Mouse (Mus musculus) liver, embryonic 12.5 days (tissue): ENCODE results near the gene Mrpl10. TPM values are rescaled to one million over a fixed set of nuclear protein-coding genes. Genes with fewer than 3 reads are reported as not detected.

Experiments
- ATAC-seq: fragments of 200-750 bp; cut with Nextera tagmentation; 2 replicates; pipeline ENCODE4 v1.8.0; 2017; ENCODE audit warnings: moderate number of reproducible peaks, mild to moderate bottlenecking, moderate library complexity
- H3K27ac ChIP-seq: fragments of 300-500 bp; sonication (generic); 2 replicates; pipeline ENCODE4 v1.5.1; 2016; ENCODE audit warnings: mild to moderate bottlenecking
- H3K27me3 ChIP-seq: fragments of 300-500 bp; sonication (generic); replicated peaks from 2 replicates; pipeline ENCODE4 v1.6.1; 2016; ENCODE audit warnings: mild to moderate bottlenecking, moderate library complexity
- H3K36me3 ChIP-seq: fragments of 300-500 bp; sonication (generic); 2 replicates; pipeline ENCODE4 v1.6.1; 2016; ENCODE audit warnings: mild to moderate bottlenecking, moderate library complexity
- H3K4me1 ChIP-seq: fragments of 300-500 bp; sonication (generic); 2 replicates; pipeline ENCODE4 v1.6.1; 2016
- H3K4me2 ChIP-seq: fragments of 300-500 bp; sonication (generic); 2 replicates; pipeline ENCODE4 v1.6.1; 2016; ENCODE audit warnings: mild to moderate bottlenecking, moderate library complexity
- H3K4me3 ChIP-seq: fragments of 300-500 bp; sonication (generic); 2 replicates; pipeline ENCODE4 v1.5.1; 2016; ENCODE audit warnings: mild to moderate bottlenecking, moderate library complexity
- H3K9ac ChIP-seq: fragments of 300-500 bp; sonication (generic); 2 replicates; pipeline ENCODE4 v1.6.1; 2016; ENCODE audit warnings: mild to moderate bottlenecking, moderate library complexity
- H3K9me3 ChIP-seq: fragments of 300-500 bp; sonication (generic); replicated peaks from 2 replicates; pipeline ENCODE4 v1.6.1; 2016; ENCODE audit warnings: mild to moderate bottlenecking, moderate library complexity
- WGBS: fragments of 180-500 bp; shearing (Covaris S2); methylation state at CpG from one replicate; pipeline ENCODE4 v1.1.7; 2016; ENCODE audit not compliant: insufficient replicate concordance; 5-methylcytosine and 5-hydroxymethylcytosine counted together
- polyA plus RNA-seq: library from polyadenylated mRNA; unstranded; fragments of >200 nt; fragmentation: Nextera tagmentation; extraction: Ambion mirVana; gene quantifications from 2 replicates; pipeline ENCODE4 v1.2.1, GENCODE M21; 2016

Gene Mrpl10
- polyA plus RNA-seq = 56.7 TPM in 2 replicates

- Histone ChIP-seq H3K9ac (peak within 1 kb of the TSS; percentile 85), H3K9me3 (no peaks in the 10 kb centered on the region), H3K27me3 (no peaks in the 10 kb centered on the region), H3K27ac (peak within 1 kb of the TSS; percentile 80), H3K36me3 (peaks cover 29% of the 10 kb centered on the region), H3K4me1 (peaks cover 27% of the 10 kb centered on the region), H3K4me3 (peak within 1 kb of the TSS; percentile 90), H3K4me2 (peak within 1 kb of the TSS; percentile 91)
- peak; percentile 85 for ATAC-seq
- WGBS = 2% methylated on average over 47 of the region's 48 CpGs
These were observed at the start of gene Mrpl10, which contains the start of gene Lrrc46 for GRCm38 (mm10) chr11:97041022-97041899. Mrpl10 (plus strand) TSS chr11:97041560. Lrrc46 (minus strand) TSS chr11:97041407.

- Histone ChIP-seq H3K27me3 (peaks cover 87% of the 10 kb centered on the region), H3K36me3 (no peaks in the 10 kb centered on the region), H3K9ac (no peak overlapping the region), H3K4me2 (no peak overlapping the region), H3K4me3 (no peak overlapping the region), H3K9me3 (no peaks in the 10 kb centered on the region), H3K27ac (peak overlapping the region; percentile 74), H3K4me1 (peaks cover 42% of the 10 kb centered on the region)
- ATAC-seq = peak; percentile 30; the same call in 1 of the 2 replicates
- WGBS = 11% methylated on average over 8 of the region's 8 CpGs
These were observed 48.5 kb upstream of the Mrpl10 start for GRCm38 (mm10) chr11:96992722-96993311.

GRCm38 (mm10) chr11:96995031-96995430 is 46.3 kb upstream of the Mrpl10 start:
- no peak overlapping the region for H3K4me3 ChIP-seq
- ATAC-seq = no peak
- peaks cover 34% of the 10 kb centered on the region for H3K4me1 ChIP-seq
- no peaks in the 10 kb centered on the region for H3K36me3 ChIP-seq
- H3K27ac ChIP-seq = no peak overlapping the region
- peaks cover 89% of the 10 kb centered on the region for H3K27me3 ChIP-seq
- no peak overlapping the region for H3K9ac ChIP-seq
- H3K9me3 ChIP-seq = no peaks in the 10 kb centered on the region
- WGBS = 51% methylated on average over 5 of the region's 5 CpGs
- no peak overlapping the region for H3K4me2 ChIP-seq

GRCm38 (mm10) chr11:96995836-96996772 is 45.3 kb upstream of the Mrpl10 start:
- no peaks in the 10 kb centered on the region for H3K36me3 ChIP-seq
- H3K27ac ChIP-seq = no peak overlapping the region
- no peak overlapping the region for H3K9ac ChIP-seq
- H3K9me3 ChIP-seq = no peaks in the 10 kb centered on the region
- no peak for ATAC-seq
- no peak overlapping the region for H3K4me2 ChIP-seq
- 42% methylated on average over 15 of the region's 15 CpGs for WGBS
- peaks cover 98% of the 10 kb centered on the region for H3K27me3 ChIP-seq
- H3K4me1 ChIP-seq = peaks cover 34% of the 10 kb centered on the region
- H3K4me3 ChIP-seq = no peak overlapping the region

GRCm38 (mm10) chr11:96996773-96997379 is 44.5 kb upstream of the Mrpl10 start:
- peak overlapping the region; percentile 36 for H3K4me3 ChIP-seq
- H3K27me3 ChIP-seq = peaks cover 99% of the 10 kb centered on the region
- H3K9ac ChIP-seq = peak overlapping the region; percentile 44; the same call in 1 of the 2 replicates
- H3K9me3 ChIP-seq = no peaks in the 10 kb centered on the region
- peaks cover 34% of the 10 kb centered on the region for H3K4me1 ChIP-seq
- ATAC-seq = no peak
- H3K36me3 ChIP-seq = no peaks in the 10 kb centered on the region
- H3K27ac ChIP-seq = no peak overlapping the region
- 21% methylated on average over 17 of the region's 17 CpGs for WGBS
- peak overlapping the region; percentile 55 for H3K4me2 ChIP-seq

GRCm38 (mm10) chr11:96997380-96997956 is 43.9 kb upstream of the Mrpl10 start:
- no peaks in the 10 kb centered on the region for H3K36me3 ChIP-seq
- H3K27me3 ChIP-seq = peaks cover 99% of the 10 kb centered on the region
- no peak overlapping the region for H3K27ac ChIP-seq
- H3K4me3 ChIP-seq = peak overlapping the region; percentile 36
- H3K4me1 ChIP-seq = peaks cover 29% of the 10 kb centered on the region
- WGBS = 12% methylated on average over 30 of the region's 30 CpGs
- peak overlapping the region; percentile 44; the same call in 1 of the 2 replicates for H3K9ac ChIP-seq
- no peak for ATAC-seq
- H3K9me3 ChIP-seq = no peaks in the 10 kb centered on the region
- H3K4me2 ChIP-seq = peak overlapping the region; percentile 55

- WGBS = 32% methylated on average over 5 of the region's 5 CpGs
- Histone ChIP-seq H3K4me1 (peaks cover 8% of the 10 kb centered on the region), H3K36me3 (no peaks in the 10 kb centered on the region), H3K9me3 (no peaks in the 10 kb centered on the region), H3K27me3 (peaks cover 89% of the 10 kb centered on the region), H3K4me2 (no peak overlapping the region), H3K9ac (no peak overlapping the region), H3K4me3 (no peak overlapping the region), H3K27ac (no peak overlapping the region)
- no peak for ATAC-seq
These were observed 38.2 kb upstream of the Mrpl10 start for GRCm38 (mm10) chr11:97003170-97003569.

- ATAC-seq = no peak
- WGBS = 46% methylated on average over 9 of the region's 9 CpGs
- Histone ChIP-seq H3K27ac (no peak overlapping the region), H3K4me1 (peaks cover 8% of the 10 kb centered on the region), H3K4me3 (no peak overlapping the region), H3K27me3 (peaks cover 89% of the 10 kb centered on the region), H3K36me3 (no peaks in the 10 kb centered on the region), H3K9ac (no peak overlapping the region), H3K4me2 (no peak overlapping the region), H3K9me3 (no peaks in the 10 kb centered on the region)
These were observed 34.1 kb upstream of the Mrpl10 start for GRCm38 (mm10) chr11:97007093-97007794.

- no peaks in the 10 kb centered on the region for H3K9me3 ChIP-seq
- H3K36me3 ChIP-seq = no peaks in the 10 kb centered on the region
- 18% methylated on average over 8 of the region's 8 CpGs for WGBS
- no peak overlapping the region for H3K27ac ChIP-seq
- peaks cover 89% of the 10 kb centered on the region for H3K27me3 ChIP-seq
- peaks cover 8% of the 10 kb centered on the region for H3K4me1 ChIP-seq
- ATAC-seq = no peak
- no peak overlapping the region for H3K4me3 ChIP-seq
- H3K9ac ChIP-seq = no peak overlapping the region
- H3K4me2 ChIP-seq = no peak overlapping the region
These were observed 32.1 kb upstream of the Mrpl10 start for GRCm38 (mm10) chr11:97009198-97009790.

- 0 out of 2 replicates have a peak, but pooled peaks cover 4% of the 10 kb centered on the region for H3K4me1 ChIP-seq
- H3K36me3 ChIP-seq = no peaks in the 10 kb centered on the region
- H3K4me2 ChIP-seq = no peak within 1 kb of the TSS
- H3K9me3 ChIP-seq = no peaks in the 10 kb centered on the region
- 35% methylated on average over 8 of the region's 8 CpGs for WGBS
- no peak within 1 kb of the TSS for H3K9ac ChIP-seq
- H3K27ac ChIP-seq = no peak within 1 kb of the TSS
- ATAC-seq = no peak
- no peak within 1 kb of the TSS for H3K4me3 ChIP-seq
- H3K27me3 ChIP-seq = peaks cover 98% of the 10 kb centered on the region
These were observed 28.2 kb upstream of the Mrpl10 start, which contains the start of gene Sp6 for GRCm38 (mm10) chr11:97013121-97013670. Sp6 (plus strand) TSS chr11:97013394.
